Mouse (Mus musculus) CH12.LX (cell line): ENCODE measurements around the gene Gfy. TPM values are rescaled to one million over a fixed set of nuclear protein-coding genes. Genes with fewer than 3 reads are reported as not detected.
"Not testable (repeated sequence)": the region's sequence is repeated elsewhere in the genome, so short reads cannot be mapped to it uniquely, and the experiment has no call there.

ENCODE experiments used
- DNase-seq: peaks from one replicate; pipeline ENCODE4 v3.0.0-alpha.2; 2013; ENCODE audit errors: extremely low read depth
- H3K27ac ChIP-seq: 2 replicates; pipeline ENCODE4 v1.5.1; 2012; ENCODE audit warnings: low read depth, mild to moderate bottlenecking, control low read depth, moderate library complexity; ENCODE audit not compliant: insufficient read depth
- H3K27me3 ChIP-seq: replicated peaks from 2 replicates; pipeline ENCODE3; 2012; ENCODE audit warnings: inconsistent platforms
- H3K36me3 ChIP-seq, 2 experiments: replicated peaks in 1 of 2; 2 replicates each; pipeline versions ENCODE3 to v1.6.1; 2012; ENCODE audit warnings: inconsistent platforms in 1 of 2, low read length in 1 of 2, mild to moderate bottlenecking in 1 of 2, mixed read lengths in 1 of 2, moderate library complexity in 1 of 2; ENCODE audit not compliant: control insufficient read depth in 1 of 2, insufficient read depth in 1 of 2
- H3K4me1 ChIP-seq, 2 experiments: 2 replicates each; pipeline ENCODE4 v1.6.1; 2012; ENCODE audit warnings: inconsistent platforms in 1 of 2, moderate library complexity in 1 of 2; ENCODE audit not compliant: insufficient read depth in 2 of 2, control insufficient read depth in 1 of 2
- H3K4me2 ChIP-seq: 2 replicates; pipeline ENCODE4 v1.6.1; 2012; ENCODE audit warnings: low read depth, mild to moderate bottlenecking, control low read depth; ENCODE audit not compliant: poor library complexity, insufficient read depth, severe bottlenecking
- H3K4me3 ChIP-seq, 3 experiments: fragments of 150-350 bp in 1 of 3; sonication (generic) in 1 of 3; replicated peaks in 1 of 3; 2 replicates each; pipeline versions ENCODE3 to v1.5.1; 2011 to 2012; ENCODE audit warnings: low read depth in 2 of 3, low read length in 2 of 3, mild to moderate bottlenecking in 2 of 3, moderate library complexity in 2 of 3, control low read depth in 1 of 3, improper control_type of control experiment in 1 of 3, inconsistent platforms in 1 of 3, mixed read lengths in 1 of 3; ENCODE audit not compliant: poor library complexity in 1 of 3
- H3K79me2 ChIP-seq: replicated peaks from 2 replicates; pipeline ENCODE4 v1.6.1; 2012; ENCODE audit warnings: mild to moderate bottlenecking, moderate library complexity; ENCODE audit not compliant: control insufficient read depth, poor library complexity, insufficient read depth, severe bottlenecking; ENCODE audit errors: extremely low read depth
- H3K9ac ChIP-seq: 2 replicates; pipeline ENCODE4 v1.6.1; 2012; ENCODE audit warnings: low read depth, mild to moderate bottlenecking, control low read depth, moderate library complexity; ENCODE audit not compliant: insufficient read depth
- H3K9me3 ChIP-seq: replicated peaks from 2 replicates; pipeline ENCODE3; 2012; ENCODE audit warnings: low read length, inconsistent platforms, mixed read lengths
- CHD2 ChIP-seq: IDR thresholded peaks from 2 replicates; pipeline ENCODE4 v1.6.1; 2011; ENCODE audit warnings: low read length, improper control_type of control experiment
- CTCF ChIP-seq, 2 experiments: IDR thresholded peaks in 1 of 2; conservative IDR thresholded peaks in 1 of 2; 2 replicates each; pipeline ENCODE4 v1.5.1; 2011 to 2012; ENCODE audit warnings: low read depth in 2 of 2, low read length in 2 of 2, improper control_type of control experiment in 1 of 2, inconsistent platforms in 1 of 2, mild to moderate bottlenecking in 1 of 2, moderate library complexity in 1 of 2
- E2F4 ChIP-seq: IDR thresholded peaks from 2 replicates; pipeline ENCODE4 v1.6.1; 2011; ENCODE audit warnings: low read depth, low read length, improper control_type of control experiment; ENCODE audit not compliant: insufficient replicate concordance
- ETS1 ChIP-seq: conservative IDR thresholded peaks from 2 replicates; pipeline ENCODE4 v1.6.1; 2012; ENCODE audit warnings: low read depth, mild to moderate bottlenecking, inconsistent platforms, low read length, improper control_type of control experiment, moderate library complexity
- IRF4 ChIP-seq: IDR thresholded peaks from 2 replicates; pipeline ENCODE4 v1.6.1; 2014; ENCODE audit warnings: low read depth, mild to moderate bottlenecking, inconsistent platforms, low read length, improper control_type of control experiment
- JUN ChIP-seq: IDR thresholded peaks from 2 replicates; pipeline ENCODE4 v1.6.1; 2011; ENCODE audit warnings: low read depth, mild to moderate bottlenecking, low read length, improper control_type of control experiment, moderate library complexity; ENCODE audit not compliant: insufficient read depth
- JUND ChIP-seq: conservative IDR thresholded peaks from 2 replicates; pipeline ENCODE4 v1.6.1; 2011; ENCODE audit warnings: low read depth, low read length, improper control_type of control experiment
- MAFK ChIP-seq: IDR thresholded peaks from 2 replicates; pipeline ENCODE4 v1.6.1; 2011; ENCODE audit warnings: low read length, improper control_type of control experiment; ENCODE audit not compliant: insufficient replicate concordance
- MEF2A ChIP-seq: IDR thresholded peaks from 2 replicates; pipeline ENCODE4 v1.6.1; 2014; ENCODE audit warnings: low read depth, mild to moderate bottlenecking, inconsistent platforms, low read length, improper control_type of control experiment, borderline replicate concordance
- RAD21 ChIP-seq: IDR thresholded peaks from 2 replicates; pipeline ENCODE4 v1.6.1; 2011; ENCODE audit warnings: low read depth, mild to moderate bottlenecking, low read length, improper control_type of control experiment, moderate library complexity
- SIN3A ChIP-seq: IDR thresholded peaks from 2 replicates; pipeline ENCODE4 v1.6.1; 2012; ENCODE audit warnings: low read length, improper control_type of control experiment, inconsistent platforms
- SMC3 ChIP-seq: IDR thresholded peaks from 2 replicates; pipeline ENCODE4 v1.6.1; 2011; ENCODE audit warnings: low read depth, low read length, improper control_type of control experiment
- USF1 ChIP-seq: IDR thresholded peaks from 2 replicates; pipeline ENCODE4 v1.6.1; 2014; ENCODE audit warnings: low read depth, mild to moderate bottlenecking, inconsistent platforms, low read length, improper control_type of control experiment
- dilution Hi-C: fragments of 300-500 bp; cut with MboI; formaldehyde crosslinking; loops from 2 replicates; pipeline ENCODE4 v1.14.3; 2020; ENCODE audit warnings: low sequenced_read_pairs; ENCODE audit not compliant: extremely low pct_unique_long_range_greater_than_20kb, extremely low pct_ligation_motif_present
- in situ Hi-C: fragments of 300-500 bp; cut with MboI; formaldehyde crosslinking; loops from 3 replicates; pipeline ENCODE4 v1.14.3; 2019; ENCODE audit warnings: low sequenced_read_pairs, low pct_ligation_motif_present, low pct_unique_long_range_greater_than_20kb, mixed read lengths
- polyA plus RNA-seq: library from polyadenylated mRNA; unstranded; fragments of >175 nt; gene quantifications from 2 replicates; pipeline ENCODE4 v1.2.1, GENCODE M21; 2012; ENCODE audit warnings: low read depth; ENCODE audit not compliant: insufficient read length
- total RNA-seq, 2 experiments: library from RNA; depleted of rRNA; stranded (reverse); fragments of 300-350 nt in 1 of 2; fragments of >200 nt in 1 of 2; gene quantifications; 2 replicates each; pipeline ENCODE4 v1.2.3; 2012 to 2014

The Gfy gene
- total and polyA plus RNA-seq, 3 experiments: not detected

DNA sequence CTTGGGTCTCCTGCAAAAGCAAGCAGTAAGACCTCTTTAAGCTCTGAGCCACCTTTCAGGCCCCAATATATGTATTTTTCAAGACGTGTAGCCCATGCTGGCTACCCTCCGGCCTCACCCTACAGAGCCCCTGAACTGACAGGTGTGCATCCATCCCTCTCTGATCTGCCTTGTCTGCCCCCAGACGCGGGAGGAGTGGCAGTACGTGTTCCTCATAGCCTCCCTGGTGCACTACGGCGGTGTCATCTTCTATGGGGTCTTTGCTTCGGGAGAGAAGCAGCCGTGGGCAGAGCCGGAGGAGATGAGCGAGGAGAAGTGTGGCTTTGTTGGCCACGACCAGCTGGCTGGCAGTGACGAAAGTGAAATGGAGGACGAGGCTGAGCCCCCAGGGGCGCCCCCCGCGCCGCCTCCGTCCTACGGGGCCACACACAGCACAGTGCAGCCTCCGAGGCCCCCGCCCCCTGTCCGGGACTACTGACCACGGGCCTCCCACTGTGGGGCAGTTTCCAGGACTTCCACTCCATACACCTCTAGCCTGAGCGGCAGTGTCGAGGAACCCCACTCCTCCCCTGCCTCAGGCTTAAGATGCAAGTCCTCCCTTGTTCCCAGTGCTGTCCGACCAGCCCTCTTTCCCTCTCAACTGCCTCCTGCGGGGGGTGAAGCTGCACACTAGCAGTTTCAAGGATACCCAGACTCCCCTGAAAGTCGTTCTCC is 4.6 kb downstream of the Gfy start:
- H3K27me3 ChIP-seq: peaks cover 63% of the 10 kb centered on the region
- dilution Hi-C loops: no loop called here
- peak overlapping the region; percentile 41 for H3K4me2 ChIP-seq

DNA sequence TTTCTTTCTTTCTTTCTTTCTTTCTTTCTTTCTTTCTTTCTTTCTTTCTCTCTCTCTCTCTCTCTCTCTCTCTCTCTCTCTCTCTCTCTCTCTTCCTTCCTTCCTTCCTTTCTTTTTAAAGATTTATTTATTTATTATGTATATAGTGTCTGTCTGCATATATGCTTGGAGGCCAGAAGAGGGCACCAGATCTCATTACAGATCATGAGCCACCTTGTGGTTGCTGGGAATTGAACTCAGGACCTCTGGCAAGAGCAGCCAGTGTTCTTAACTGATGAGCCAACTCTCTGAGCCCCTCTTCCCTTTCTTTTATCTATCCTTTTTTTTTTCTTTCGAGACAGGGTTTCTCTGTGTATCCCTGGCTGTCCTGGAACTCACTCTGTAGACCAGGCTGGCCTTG is 5.6 kb downstream of the Gfy start:
- dilution Hi-C loops, H3K36me3 ChIP-seq, in situ Hi-C loops, H3K4me1 ChIP-seq, H3K27ac ChIP-seq, H3K4me3 ChIP-seq, H3K4me2 ChIP-seq, H3K79me2 ChIP-seq, H3K9ac ChIP-seq: not testable (repeated sequence)
- Histone ChIP-seq H3K9me3 (peaks cover 32% of the 10 kb centered on the region), H3K27me3 (peaks cover 56% of the 10 kb centered on the region)
- peak; percentile 46 for DNase-seq
- TF ChIP-seq RAD21 (peak; percentile 10), CTCF (conservative IDR thresholded peaks at IDR 0.05 in 1 of 2, IDR thresholded peaks at IDR 0.05 in 1 of 2; ENCODE audit: low read depth in 2 of 2, low read length in 2 of 2) (peak in 1 of 2 experiments; percentile 65; a peak in 2 of 4 replicates), SMC3 (peak; percentile 39)

More for the DNA sequence above, 4.6 kb downstream of the Gfy start:
- TF ChIP-seq E2F4 (no peak), IRF4 (no peak), MAFK (no peak), JUND (no peak), USF1 (no peak), MEF2A (no peak), SIN3A (no peak), JUN (no peak), CHD2 (no peak), ETS1 (no peak)
- Histone ChIP-seq H3K4me3 (no peak overlapping the region), H3K79me2 (no peaks in the 10 kb centered on the region), H3K4me1 (peaks cover 7 to 10% of the 10 kb centered on the region in 2 experiments), H3K27ac (no peak overlapping the region), H3K9me3 (peaks cover 23% of the 10 kb centered on the region), H3K36me3 (no peaks in the 10 kb centered on the region), H3K9ac (no peak overlapping the region)
- no peak for DNase-seq
- in situ Hi-C loops: no loop called here

DNA sequence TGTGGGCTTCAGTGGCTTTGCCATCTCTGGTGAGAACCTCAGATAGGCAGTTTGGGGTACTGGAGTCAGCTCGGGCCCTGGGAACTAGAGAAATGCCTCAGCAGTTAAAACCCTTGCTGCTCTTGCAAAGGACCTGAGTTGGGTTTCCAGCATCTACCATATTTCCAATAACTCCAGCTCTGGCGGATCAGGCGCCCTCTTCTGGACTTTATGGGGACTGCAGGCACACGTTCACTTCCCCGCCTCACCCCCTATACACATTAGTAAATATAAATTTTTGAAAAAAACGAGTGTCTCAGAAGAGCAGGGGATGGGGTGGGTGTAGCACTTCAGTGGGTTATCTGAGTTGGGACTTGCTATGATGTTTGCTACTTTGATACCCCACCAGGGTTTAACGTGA is 6.4 kb downstream of the Gfy start:
- H3K27me3 ChIP-seq: peaks cover 56% of the 10 kb centered on the region
- H3K36me3 ChIP-seq: no peaks in the 10 kb centered on the region
- H3K9me3 ChIP-seq: peaks cover 36% of the 10 kb centered on the region
- no peak overlapping the region for H3K4me2 ChIP-seq
- no peak overlapping the region for H3K27ac ChIP-seq
- TF ChIP-seq CTCF (conservative IDR thresholded peaks at IDR 0.05 in 1 of 2, IDR thresholded peaks at IDR 0.05 in 1 of 2; ENCODE audit: low read depth in 2 of 2, low read length in 2 of 2) (peak; percentile 42 to 61; a peak in 3 of 4 replicates), MEF2A (no peak), USF1 (no peak), SMC3 (peak; percentile 33)
- in situ Hi-C loops (no loop called here), dilution Hi-C loops (no loop called here)
- no peaks in the 10 kb centered on the region for H3K79me2 ChIP-seq
- peaks cover 7 to 10% of the 10 kb centered on the region in 2 experiments for H3K4me1 ChIP-seq
- H3K4me3 ChIP-seq: no peak overlapping the region
- DNase-seq: no peak
- H3K9ac ChIP-seq: no peak overlapping the region
